Mouse (Mus musculus) MN1 (cell line): ENCODE results near the gene Tuba1b.
"Not testable (repeated sequence)": the region's sequence is repeated elsewhere in the genome, so short reads cannot be mapped to it uniquely, and the experiment has no call there.

Experiments
- DNase-seq: peaks from one replicate; pipeline ENCODE4 v3.0.0-alpha.2; 2016; ENCODE audit warnings: low spot score

Gene Tuba1b

DNA sequence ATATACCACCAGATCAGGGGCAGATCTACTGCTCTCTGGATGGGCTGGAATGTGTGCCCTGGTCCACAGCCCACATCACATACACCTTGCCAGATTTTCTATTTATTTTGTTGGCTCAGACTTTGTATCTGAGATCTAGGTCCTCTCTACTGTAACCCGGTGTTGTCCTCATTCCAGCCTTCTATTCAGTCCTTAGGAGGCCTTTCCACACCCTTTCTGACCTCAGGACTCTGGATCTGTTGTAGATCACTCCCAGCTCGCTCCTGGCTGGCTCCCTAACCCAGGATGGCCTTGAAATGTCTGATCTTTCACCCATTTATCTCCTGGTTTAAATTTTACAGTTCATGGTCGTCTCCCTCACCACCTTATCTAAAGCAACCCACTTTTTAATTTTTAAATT lies 9.7 kb downstream of the Tuba1b start:
- no peak for DNase-seq

DNA sequence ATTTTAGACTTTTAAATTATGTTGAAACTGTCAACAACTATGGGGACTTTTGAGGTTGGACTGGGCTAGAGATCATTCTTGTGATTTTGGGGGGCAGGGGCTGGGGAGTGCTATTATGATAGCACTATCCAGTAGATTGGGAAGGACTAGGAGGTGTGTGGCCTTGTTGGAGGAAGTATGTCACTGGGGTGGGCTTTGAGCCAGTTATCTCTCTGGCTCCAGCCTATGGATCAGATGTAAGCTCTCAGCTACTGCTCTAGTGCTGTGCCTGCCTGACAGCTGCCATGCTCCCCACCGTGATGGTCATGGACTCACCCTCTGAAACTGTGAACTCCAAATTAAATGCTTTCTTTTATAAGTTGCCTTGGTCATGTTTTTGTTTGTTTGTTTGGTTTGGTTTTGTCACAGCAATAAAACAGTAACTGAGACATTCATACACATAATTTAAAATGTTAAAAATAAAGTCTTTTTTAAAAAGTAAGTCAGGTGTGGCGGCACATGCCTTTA lies 11.3 kb downstream of the Tuba1b start:
- DNase-seq, result no peak

DNA sequence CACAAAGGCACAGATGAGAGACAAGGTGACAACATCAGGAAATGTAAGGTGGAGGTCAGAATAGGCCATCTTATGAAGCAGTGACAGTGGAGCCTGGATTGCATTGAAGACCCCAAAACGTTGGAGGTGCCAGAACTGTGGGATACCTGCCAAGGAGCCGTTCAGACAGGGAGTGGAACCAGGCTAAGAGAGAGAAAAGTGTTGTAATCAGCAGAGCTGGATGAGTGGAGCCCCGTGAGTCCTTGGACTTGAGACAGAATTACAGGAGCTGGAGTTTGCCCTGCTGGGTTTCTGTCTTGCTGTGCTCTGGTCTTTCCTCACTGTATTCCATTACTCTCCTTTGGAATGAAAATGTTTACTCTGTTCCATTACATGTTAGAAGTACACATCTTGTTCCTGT lies 11.8 kb downstream of the Tuba1b start:
- DNase-seq, result no peak

DNA sequence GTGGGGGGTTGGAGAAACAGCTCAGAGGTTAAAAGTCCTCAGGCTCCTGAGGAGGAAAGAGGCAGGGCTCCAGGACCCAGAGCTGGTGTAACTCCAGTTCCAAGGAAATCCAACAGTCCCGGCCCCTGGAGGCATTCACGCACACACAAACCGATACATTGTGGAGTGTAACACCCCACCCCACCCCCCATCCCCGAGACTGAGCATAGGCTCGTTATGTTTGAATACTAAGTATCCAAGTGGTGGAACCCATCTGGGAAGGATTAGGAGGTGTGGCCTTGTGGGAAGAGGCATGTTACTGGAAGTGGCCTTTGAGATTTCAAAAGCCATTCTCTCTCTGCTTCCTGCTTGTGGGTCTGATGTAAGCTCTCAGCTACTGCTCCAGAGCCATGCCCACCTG lies 12.9 kb downstream of the Tuba1b start:
- DNase-seq, result no peak

DNA sequence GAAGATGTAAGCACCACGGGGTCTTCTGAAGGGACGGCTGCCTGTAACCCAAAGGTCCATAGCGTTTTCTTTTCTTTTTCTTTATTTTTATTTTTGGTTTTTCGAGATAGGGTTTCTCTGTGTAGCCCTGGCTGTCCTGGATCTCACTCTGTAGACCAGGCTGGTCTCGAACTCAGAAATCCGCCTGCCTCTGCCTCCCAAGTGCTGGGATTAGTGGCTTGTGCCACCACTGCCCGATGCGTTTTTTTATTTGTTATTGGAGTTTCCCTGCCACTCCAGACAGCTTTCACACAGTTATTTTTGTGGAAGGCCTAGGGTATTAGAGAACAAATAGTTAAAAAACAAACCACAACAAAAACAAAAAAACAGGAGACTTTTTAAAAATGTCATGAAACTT lies 15.9 kb downstream of the Tuba1b start:
- DNase-seq, result not testable (repeated sequence)

- peak; percentile 100 for DNase-seq
Measured at GRCm38 (mm10) chr15:98917538-98918498, 16.5 kb downstream of the Tuba1b start, which contains the start of gene Lmbr1l. Gene Lmbr1l (minus strand): TSS chr15:98918231.

DNA sequence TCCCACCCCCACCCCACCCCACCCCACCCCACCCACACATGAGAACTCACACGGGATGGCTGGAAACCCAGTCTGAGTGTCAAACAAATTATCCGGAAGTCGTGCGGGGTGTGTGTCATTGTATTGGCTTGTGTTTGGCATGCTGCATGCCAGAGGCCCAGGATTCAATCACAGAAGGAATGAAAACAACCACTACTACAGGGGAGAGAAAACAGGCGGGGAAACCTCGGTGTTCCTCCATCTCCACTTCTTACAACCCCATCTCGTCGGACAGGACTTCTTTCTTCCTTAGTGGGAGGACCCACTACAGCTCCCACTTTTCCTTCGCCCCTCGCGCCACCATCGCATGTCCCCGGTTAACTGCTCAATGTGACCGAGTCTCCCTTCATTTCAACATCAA lies 17.3 kb downstream of the Tuba1b start:
- DNase-seq, result peak; percentile 61

DNA sequence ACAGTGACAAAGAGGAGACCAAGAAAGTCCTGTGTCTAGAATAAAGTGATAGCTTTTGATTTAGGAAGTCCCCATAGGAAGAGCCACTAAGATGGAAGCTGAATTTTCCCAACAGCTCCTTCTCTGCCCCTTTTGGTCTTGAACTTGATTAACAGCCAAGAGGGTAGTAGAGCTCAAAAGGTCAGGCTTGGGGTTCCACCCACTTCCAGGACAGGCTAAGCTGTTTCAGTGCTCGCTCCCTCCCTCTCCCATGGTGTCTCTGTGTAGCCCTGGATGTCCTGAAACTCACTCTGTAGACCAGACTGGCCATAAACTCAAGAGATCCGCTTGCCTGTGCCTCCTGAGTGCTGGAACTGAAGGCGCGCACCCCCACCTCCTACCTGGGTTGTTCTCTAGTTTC lies 18.3 kb downstream of the Tuba1b start:
- DNase-seq, result no peak

- no peak for DNase-seq
Measured at GRCm38 (mm10) chr15:98914903-98915302, 19.5 kb downstream of the Tuba1b start.

DNA sequence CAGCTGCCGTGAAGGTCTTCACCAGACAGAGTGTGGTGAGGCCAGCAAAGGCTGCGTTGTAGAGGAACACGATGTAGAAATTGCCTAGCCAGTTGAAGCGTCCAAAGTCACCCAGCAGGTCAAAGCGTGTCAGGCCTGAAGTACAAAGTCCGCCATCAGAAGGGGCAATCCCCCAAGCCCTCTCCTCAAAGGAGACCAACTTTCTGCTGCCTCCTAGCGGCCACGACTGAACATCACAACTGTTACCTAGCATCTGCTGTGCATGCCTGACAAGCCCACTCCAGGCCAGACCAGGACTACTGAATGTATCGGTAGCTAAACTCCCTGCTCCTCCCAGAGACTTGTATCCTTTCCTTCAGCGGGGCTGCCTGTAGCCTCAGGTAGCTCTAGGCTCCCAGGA lies 29.7 kb downstream of the Tuba1b start:
- DNase-seq, result peak; percentile 72

GRCm38 (mm10) chr15:98902600-98902999 lies 31.8 kb downstream of the Tuba1b start:
- no peak for DNase-seq

DNA sequence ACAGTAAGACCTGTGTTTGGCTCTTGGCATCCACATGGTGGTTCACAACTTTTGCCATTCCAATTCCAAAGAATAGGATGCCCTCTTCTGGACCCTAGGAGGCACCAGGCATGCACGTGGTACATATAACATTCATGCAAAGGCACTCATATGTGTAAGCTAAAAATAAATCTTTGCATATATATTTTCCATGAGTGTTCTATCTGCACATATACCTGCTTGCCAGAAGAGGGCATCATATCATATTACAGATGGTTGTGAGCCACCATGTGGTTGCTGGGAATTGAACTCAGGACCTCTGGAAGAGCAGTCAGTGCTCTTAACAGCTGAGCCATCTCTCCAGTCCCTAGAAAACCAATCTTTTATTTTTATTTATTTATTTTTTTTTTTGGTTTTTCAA lies 32.8 kb downstream of the Tuba1b start:
- no peak for DNase-seq

DNA sequence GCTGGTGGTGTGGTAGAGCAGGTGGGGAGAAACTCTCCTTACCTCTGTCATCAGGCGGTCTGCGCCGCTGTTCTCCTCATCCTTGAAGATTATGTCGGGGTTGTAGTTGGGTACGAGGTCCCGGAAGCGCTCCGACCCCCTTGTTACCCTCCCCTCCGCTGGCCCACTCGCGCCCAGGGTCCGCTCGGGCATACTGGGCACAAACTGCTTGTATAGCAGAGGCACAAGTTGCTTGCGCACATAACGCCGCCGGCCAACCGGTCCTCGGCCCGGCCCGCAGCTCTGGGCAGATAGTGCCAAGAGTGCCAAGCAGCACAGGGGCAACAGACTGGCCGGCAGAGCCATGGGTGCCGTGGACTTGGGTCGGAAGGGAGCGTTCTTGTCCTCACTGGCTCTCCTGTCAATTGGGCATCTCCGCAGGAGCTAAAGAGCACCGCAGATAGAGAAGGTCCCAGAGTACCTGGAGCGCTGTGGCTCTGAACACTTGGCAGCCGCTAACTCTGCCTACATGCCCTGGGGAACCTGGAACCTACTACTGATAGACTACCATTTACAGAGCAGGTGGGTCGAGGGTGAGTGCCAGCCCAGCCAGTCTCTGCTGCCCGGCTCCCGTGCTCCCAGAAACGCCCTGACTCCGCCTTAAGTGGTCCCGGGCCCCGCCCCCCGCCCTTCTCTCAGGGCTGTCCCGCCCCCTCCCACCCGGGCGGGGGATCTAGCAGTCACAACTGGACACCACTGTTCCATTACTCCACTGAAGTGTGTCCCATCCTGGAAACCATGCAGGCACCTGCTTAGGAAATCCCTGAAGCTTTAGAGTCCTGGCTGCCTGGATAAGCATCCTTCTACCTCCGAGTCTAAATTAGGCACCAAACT lies 36.2 kb downstream of the Tuba1b start, which contains the start of gene Dhh:
Gene Dhh (minus strand): TSS at position 613 of the 873 bp plus-strand sequence.
- peak; percentile 60 for DNase-seq

- peak; percentile 51 for DNase-seq
Measured at GRCm38 (mm10) chr15:98897495-98897894, 36.9 kb downstream of the Tuba1b start.

DNA sequence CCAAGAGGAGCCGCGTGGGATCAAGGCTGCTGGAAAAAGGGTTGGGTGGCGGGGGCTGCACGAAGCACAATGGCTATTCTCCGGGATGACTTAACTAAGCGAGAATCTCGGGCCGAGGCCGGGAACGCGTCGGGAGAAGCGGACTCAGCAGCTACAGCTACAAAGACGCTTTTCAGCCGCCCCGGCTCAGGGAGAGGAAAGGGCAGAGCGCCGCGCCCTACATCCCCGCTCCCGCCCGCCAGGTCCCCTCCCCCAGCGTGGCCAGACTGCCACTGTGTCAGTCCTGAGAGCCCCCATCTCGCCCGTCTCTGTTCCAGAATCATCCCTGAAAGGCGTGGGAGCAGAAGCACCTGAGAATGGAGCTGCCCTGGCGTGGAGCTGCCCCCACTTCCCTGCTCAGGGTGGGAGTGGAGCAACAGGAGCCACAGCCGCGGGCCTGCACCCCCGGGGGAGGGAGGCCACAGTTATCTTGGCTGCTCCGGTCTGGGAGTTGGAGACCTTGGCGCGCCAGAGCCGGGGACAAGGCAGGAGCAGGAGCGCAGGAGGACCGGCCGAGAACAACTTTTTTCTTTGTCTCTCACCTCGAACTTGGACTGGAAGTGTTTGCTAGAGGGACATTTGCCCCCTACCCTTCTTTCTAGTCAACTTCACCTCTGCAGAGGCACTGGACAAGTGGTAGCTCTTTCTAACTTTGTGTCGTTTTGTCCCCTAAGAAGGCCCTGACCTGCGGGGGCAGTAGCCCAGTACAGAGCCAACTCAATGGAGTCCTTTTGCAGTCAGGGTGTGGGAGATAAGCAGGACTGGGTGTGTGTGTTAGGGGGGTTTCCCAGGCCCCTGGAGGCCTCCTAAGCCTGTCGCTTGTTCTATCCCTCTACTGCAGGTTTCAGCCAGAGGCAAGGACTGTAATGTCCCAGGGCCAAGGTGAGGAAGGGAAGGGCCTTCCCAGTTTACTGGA lies 38.5 kb downstream of the Tuba1b start:
- DNase-seq, result peak; percentile 86

GRCm38 (mm10) chr15:98894746-98895634 lies 39.4 kb downstream of the Tuba1b start:
- DNase-seq, result peak; percentile 42

DNA sequence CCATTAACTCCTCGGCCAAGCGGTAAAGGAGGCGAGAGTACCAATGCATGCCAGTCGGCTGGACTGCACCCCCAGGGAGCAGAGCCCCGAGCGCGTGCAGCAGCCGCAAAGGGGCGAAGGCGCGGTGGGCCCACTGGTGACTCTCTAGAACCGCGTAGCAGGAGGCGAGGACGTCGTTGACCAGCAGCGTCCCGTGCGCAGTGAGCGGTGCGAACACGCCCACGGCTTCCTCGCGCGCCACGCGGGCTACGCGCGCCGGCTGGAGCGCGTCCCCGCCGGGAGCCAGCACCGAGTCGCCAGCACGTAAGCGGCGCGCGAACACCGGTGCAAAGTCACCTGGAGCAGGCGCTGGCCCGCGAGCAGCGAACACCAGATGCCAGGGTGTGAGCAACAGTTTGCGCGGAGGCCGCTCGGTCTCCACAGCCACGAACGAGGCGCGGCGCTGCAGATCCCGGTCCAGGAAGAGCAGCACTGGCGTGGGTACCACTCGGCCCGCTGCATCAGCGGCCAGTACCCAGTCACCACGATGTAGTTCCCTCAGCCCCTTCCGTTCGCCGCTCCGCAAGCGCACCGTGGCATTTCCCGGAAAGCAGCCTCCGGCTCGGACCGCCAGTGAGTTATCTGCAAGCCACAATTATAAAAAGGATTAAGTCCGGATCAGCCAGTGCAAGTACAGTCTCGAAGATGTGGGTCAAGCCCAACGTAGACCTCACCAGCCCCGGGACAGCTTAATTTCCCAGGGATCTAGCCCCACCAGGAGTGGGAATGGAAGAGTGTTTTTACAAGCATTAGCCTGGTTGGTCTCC lies 40.2 kb downstream of the Tuba1b start, which contains the start of gene Rhebl1:
Gene Rhebl1 (minus strand): TSS at position 601 of the 806 bp plus-strand sequence.
- DNase-seq, result peak; percentile 56

DNA sequence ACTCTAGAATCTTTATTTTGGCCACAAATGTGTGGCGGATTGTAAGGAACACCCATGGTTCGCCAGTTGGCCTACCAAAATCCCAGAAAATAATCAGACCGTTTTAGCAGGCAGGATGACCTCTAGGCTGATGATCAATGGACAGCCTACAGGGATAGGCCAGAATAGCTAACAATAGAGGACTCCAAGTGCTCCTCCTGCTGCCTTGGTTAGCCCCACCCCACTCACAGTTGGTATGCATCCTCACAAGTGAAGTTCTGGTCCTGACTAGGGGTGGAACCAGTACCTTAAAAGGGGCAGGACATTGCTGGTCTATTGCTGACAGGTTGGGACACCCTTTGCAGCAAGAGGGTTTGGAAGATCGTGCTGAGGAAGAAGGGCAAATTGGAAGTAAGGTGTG lies 41.3 kb downstream of the Tuba1b start:
- DNase-seq, result no peak

- DNase-seq, result peak; percentile 94
Measured at GRCm38 (mm10) chr15:98891907-98892606, 42.3 kb downstream of the Tuba1b start.
